Mouse (Mus musculus) stomach, embryonic 16.5 days (tissue): ENCODE data around the gene Cfdp1. TPM values are rescaled to one million over a fixed set of nuclear protein-coding genes. Genes with fewer than 3 reads are reported as not detected.

Source experiments
- ATAC-seq: fragments of 200-750 bp; cut with Nextera tagmentation; 2 replicates; pipeline ENCODE4 v1.8.0; 2017; ENCODE audit warnings: moderate number of reproducible peaks, moderate TSS enrichment; ENCODE audit not compliant: insufficient read depth, low FRiP score
- H3K27ac ChIP-seq: fragments of 300-500 bp; sonication (generic); 2 replicates; pipeline ENCODE4 v1.5.1; 2014; ENCODE audit warnings: low read length
- H3K27me3 ChIP-seq: fragments of 300-500 bp; sonication (generic); 2 replicates; pipeline ENCODE4 v1.6.1; 2014; ENCODE audit warnings: low read length, control low read depth, mixed read lengths; ENCODE audit not compliant: control insufficient read depth, insufficient read depth
- H3K36me3 ChIP-seq: fragments of 300-500 bp; sonication (generic); 2 replicates; pipeline ENCODE4 v1.6.1; 2014; ENCODE audit warnings: low read length; ENCODE audit not compliant: control insufficient read depth, insufficient read depth
- H3K4me1 ChIP-seq: fragments of 300-500 bp; sonication (generic); 2 replicates; pipeline ENCODE4 v1.6.1; 2014; ENCODE audit warnings: low read length, control low read depth, mixed read lengths; ENCODE audit not compliant: control insufficient read depth, insufficient read depth
- H3K4me2 ChIP-seq: fragments of 300-500 bp; sonication (generic); 2 replicates; pipeline ENCODE4 v1.6.1; 2014; ENCODE audit warnings: low read depth, low read length, mixed read lengths
- H3K4me3 ChIP-seq: fragments of 300-500 bp; sonication (generic); replicated peaks from 2 replicates; pipeline ENCODE4 v1.5.1; 2014; ENCODE audit warnings: mild to moderate bottlenecking, low read length
- H3K9ac ChIP-seq: fragments of 300-500 bp; sonication (generic); 2 replicates; pipeline ENCODE4 v1.6.1; 2014; ENCODE audit warnings: low read length
- H3K9me3 ChIP-seq: fragments of 300-500 bp; sonication (generic); replicated peaks from 2 replicates; pipeline ENCODE4 v1.6.1; 2016; ENCODE audit warnings: low read length, control low read depth; ENCODE audit not compliant: control insufficient read depth
- WGBS: fragments of 180-500 bp; shearing (Covaris S2); extraction: QIAGEN DNeasy Blood & Tissue Kit; methylation state at CpG from one replicate; pipeline ENCODE4 v1.1.7; 2014; 5-methylcytosine and 5-hydroxymethylcytosine counted together
- polyA plus RNA-seq: library from polyadenylated mRNA; unstranded; fragments of >200 nt; fragmentation: Nextera tagmentation; extraction: Ambion mirVana; gene quantifications from 2 replicates; pipeline ENCODE4 v1.2.1, GENCODE M21; 2015

Gene Cfdp1
- polyA plus RNA-seq, 1 experiment from 2014 or later, result 197 TPM

DNA sequence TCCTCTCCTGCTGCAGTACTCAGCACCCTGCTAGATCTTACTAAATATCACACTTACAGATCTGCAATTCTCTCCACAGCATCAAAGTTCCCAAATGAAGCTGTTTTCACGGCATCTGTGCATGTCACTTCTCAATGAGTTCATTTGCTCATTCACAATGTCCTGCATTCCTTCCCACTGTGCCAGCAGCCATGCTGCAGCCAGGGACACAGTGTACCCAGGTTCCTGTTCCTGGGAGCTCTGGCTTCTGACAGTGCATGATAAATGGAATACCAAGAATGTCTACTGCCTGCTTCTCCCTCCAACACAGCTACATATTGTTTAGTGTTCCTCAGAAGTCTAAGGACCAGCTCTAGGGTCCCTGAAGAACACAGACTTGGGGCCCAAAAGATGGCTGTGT, 57.6 kb downstream of the Cfdp1 start:
- H3K9me3 ChIP-seq, result no peaks in the 10 kb centered on the region
- H3K4me1 ChIP-seq, result peaks cover 14% of the 10 kb centered on the region
- 71% methylated on average over 1 of the region's 1 CpGs for WGBS
- H3K36me3 ChIP-seq, result 0 out of 2 replicates have a peak, but pooled peaks cover 3% of the 10 kb centered on the region
- no peak overlapping the region for H3K4me2 ChIP-seq
- no peaks in the 10 kb centered on the region for H3K27me3 ChIP-seq
- H3K4me3 ChIP-seq, result no peak overlapping the region
- ATAC-seq, result no peak
- no peak overlapping the region for H3K9ac ChIP-seq
- H3K27ac ChIP-seq, result no peak overlapping the region

- no peak overlapping the region for H3K4me2 ChIP-seq
- H3K4me1 ChIP-seq, result peaks cover 7% of the 10 kb centered on the region
- no peak overlapping the region for H3K4me3 ChIP-seq
- H3K36me3 ChIP-seq, result 0 out of 2 replicates have a peak, but pooled peaks cover 3% of the 10 kb centered on the region
- ATAC-seq, result peak; percentile 67
- H3K27me3 ChIP-seq, result no peaks in the 10 kb centered on the region
- H3K27ac ChIP-seq, result peak overlapping the region; percentile 68
- WGBS, result 36% methylated on average over 3 of the region's 3 CpGs
- no peak overlapping the region for H3K9ac ChIP-seq
- no peaks in the 10 kb centered on the region for H3K9me3 ChIP-seq
These were observed 60.7 kb downstream of the Cfdp1 start for GRCm38 (mm10) chr8:111793324-111793917.

- H3K27ac ChIP-seq, result no peak overlapping the region
- no peaks in the 10 kb centered on the region for H3K36me3 ChIP-seq
- H3K4me1 ChIP-seq, result peaks cover 16% of the 10 kb centered on the region
- H3K27me3 ChIP-seq, result no peaks in the 10 kb centered on the region
- ATAC-seq, result no peak
- no peak overlapping the region for H3K4me3 ChIP-seq
- no peak overlapping the region for H3K9ac ChIP-seq
- no peak overlapping the region for H3K4me2 ChIP-seq
- no peaks in the 10 kb centered on the region for H3K9me3 ChIP-seq
These were observed 64.5 kb downstream of the Cfdp1 start for GRCm38 (mm10) chr8:111789639-111790038.

- H3K4me2 ChIP-seq, result no peak overlapping the region
These were observed 64.9 kb downstream of the Cfdp1 start for GRCm38 (mm10) chr8:111789200-111789599.

GRCm38 (mm10) chr8:111788497-111788896, 65.6 kb downstream of the Cfdp1 start:
- no peak for ATAC-seq
- no peak overlapping the region for H3K27ac ChIP-seq
- H3K9me3 ChIP-seq, result no peaks in the 10 kb centered on the region
- H3K27me3 ChIP-seq, result no peaks in the 10 kb centered on the region
- no peak overlapping the region for H3K4me2 ChIP-seq
- H3K4me3 ChIP-seq, result no peak overlapping the region
- H3K9ac ChIP-seq, result no peak overlapping the region
- WGBS, result 64% methylated on average over 3 of the region's 3 CpGs
- H3K36me3 ChIP-seq, result no peaks in the 10 kb centered on the region
- H3K4me1 ChIP-seq, result peaks cover 16% of the 10 kb centered on the region

More at GRCm38 (mm10) chr8:111789200-111789599, 64.9 kb downstream of the Cfdp1 start:
- Histone ChIP-seq H3K9me3 (no peaks in the 10 kb centered on the region), H3K4me3 (no peak overlapping the region), H3K27ac (no peak overlapping the region), H3K4me1 (peaks cover 16% of the 10 kb centered on the region), H3K36me3 (no peaks in the 10 kb centered on the region), H3K27me3 (no peaks in the 10 kb centered on the region), H3K9ac (no peak overlapping the region)
- WGBS, result 59% methylated on average over 4 of the region's 4 CpGs
- ATAC-seq, result no peak

DNA sequence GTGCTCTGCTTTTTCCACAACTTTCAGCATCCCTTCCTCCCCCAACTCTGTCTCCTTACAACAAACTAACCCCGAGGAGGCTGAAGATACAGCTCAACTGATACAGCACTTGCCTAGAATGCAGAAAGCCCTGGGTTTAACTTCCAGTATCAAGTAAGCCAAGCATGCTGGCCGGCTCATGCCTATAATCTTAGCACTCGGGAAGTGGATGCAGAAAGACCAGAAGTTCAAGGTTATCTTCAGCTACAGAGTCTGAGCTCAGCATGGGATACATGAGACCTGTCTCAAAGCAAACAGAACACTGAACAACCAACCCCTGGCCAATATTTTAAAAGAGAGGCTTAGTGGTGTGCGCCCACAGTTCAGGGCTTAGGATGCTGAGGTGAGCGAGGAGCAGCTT, 66.0 kb downstream of the Cfdp1 start:
- H3K4me1 ChIP-seq, result peaks cover 15% of the 10 kb centered on the region
- no peaks in the 10 kb centered on the region for H3K36me3 ChIP-seq
- H3K27me3 ChIP-seq, result no peaks in the 10 kb centered on the region
- no peak overlapping the region for H3K4me2 ChIP-seq
- no peak overlapping the region for H3K4me3 ChIP-seq
- no peak for ATAC-seq
- 0 out of 2 replicates have a peak overlapping the region, but pooled peaks have one; percentile 27 for H3K9ac ChIP-seq
- 0 out of 2 replicates have a peak overlapping the region, but pooled peaks have one; percentile 41 for H3K27ac ChIP-seq
- WGBS, result 71% methylated on average over 5 of the region's 5 CpGs
- H3K9me3 ChIP-seq, result no peaks in the 10 kb centered on the region

- peaks cover 13% of the 10 kb centered on the region for H3K4me1 ChIP-seq
- 43% methylated on average over 4 of the region's 4 CpGs for WGBS
- 0 out of 2 replicates have a peak overlapping the region, but pooled peaks have one; percentile 27 for H3K9ac ChIP-seq
- 0 out of 2 replicates have a peak overlapping the region, but pooled peaks have one; percentile 41 for H3K27ac ChIP-seq
- no peaks in the 10 kb centered on the region for H3K27me3 ChIP-seq
- ATAC-seq, result no peak
- H3K9me3 ChIP-seq, result no peaks in the 10 kb centered on the region
- no peak overlapping the region for H3K4me2 ChIP-seq
- H3K4me3 ChIP-seq, result no peak overlapping the region
- no peaks in the 10 kb centered on the region for H3K36me3 ChIP-seq
These were observed 66.4 kb downstream of the Cfdp1 start for GRCm38 (mm10) chr8:111787683-111788082.

- H3K4me3 ChIP-seq, result no peak overlapping the region
- H3K27me3 ChIP-seq, result no peaks in the 10 kb centered on the region
- H3K27ac ChIP-seq, result 0 out of 2 replicates have a peak overlapping the region, but pooled peaks have one; percentile 41
- WGBS, result 71% methylated on average over 13 of the region's 13 CpGs
- no peak overlapping the region for H3K9ac ChIP-seq
- ATAC-seq, result no peak
- no peaks in the 10 kb centered on the region for H3K9me3 ChIP-seq
- peaks cover 13% of the 10 kb centered on the region for H3K4me1 ChIP-seq
- H3K36me3 ChIP-seq, result no peaks in the 10 kb centered on the region
- no peak overlapping the region for H3K4me2 ChIP-seq
These were observed 67.1 kb downstream of the Cfdp1 start for GRCm38 (mm10) chr8:111786701-111787588.

DNA sequence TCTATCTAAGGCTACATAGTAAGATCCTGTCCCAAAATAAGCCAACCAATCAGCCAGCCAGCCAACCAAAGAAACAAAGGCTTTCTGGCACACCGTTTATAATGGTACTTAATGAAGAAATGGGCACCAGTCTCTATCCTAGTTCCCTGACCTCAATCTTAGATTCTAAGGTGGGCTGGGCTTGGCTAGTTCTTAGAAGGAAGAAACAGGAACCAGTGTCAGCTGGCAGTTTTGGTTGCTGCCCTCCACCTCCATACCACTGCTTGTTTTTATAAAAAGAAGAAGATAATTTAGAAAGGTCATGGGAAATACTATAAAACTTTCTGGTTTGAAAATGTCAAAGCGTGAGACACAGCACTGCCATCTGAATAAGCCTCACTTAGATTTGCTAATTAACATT, 68.0 kb downstream of the Cfdp1 start:
- ATAC-seq, result no peak
- 93% methylated on average over 2 of the region's 2 CpGs for WGBS
- Histone ChIP-seq H3K9ac (no peak overlapping the region), H3K27ac (no peak overlapping the region), H3K9me3 (no peaks in the 10 kb centered on the region), H3K4me2 (no peak overlapping the region), H3K27me3 (no peaks in the 10 kb centered on the region), H3K4me1 (peaks cover 13% of the 10 kb centered on the region), H3K36me3 (no peaks in the 10 kb centered on the region), H3K4me3 (no peak overlapping the region)
